Mouse (Mus musculus) heart, adult 18-20 months (tissue): ENCODE data around the gene Zscan18. TPM values are rescaled to one million over a fixed set of nuclear protein-coding genes. Genes with fewer than 3 reads are reported as not detected.
A peak's percentile ranks its signal among the peaks of the same experiment; 100 is the strongest.
"Not testable (repeated sequence)": the region's sequence is repeated elsewhere in the genome, so short reads cannot be mapped to it uniquely, and the experiment has no call there.

ENCODE experiments used
- DNase-seq, 2 experiments: peaks; one replicate each; pipeline ENCODE4 v3.0.0; 2021 to 2022; ENCODE audit warnings: mixed read lengths in 1 of 2
- long read RNA-seq, 2 experiments: library from polyadenylated mRNA; stranded (forward); transcript quantifications; one replicate each; pipeline ENCODE4 v2.0.0; 2021
- total RNA-seq, 2 experiments: library from RNA; stranded (reverse); gene quantifications; 2 replicates each; pipeline ENCODE4 v1.2.3; 2021

The Zscan18 gene
- total RNA-seq = 1 to 10 TPM in 1 of 2 experiments, under 1 TPM in 1; 0.80 to 1.1 TPM
- long read RNA-seq, experiment 1 = 0 reads
- long read RNA-seq, experiment 2, partial matches to known transcripts = 0 of 1 reads
- long read RNA-seq, experiment 2, other reads (novel, unspliced or antisense) = 0 of 1 reads

- peak; percentile 69 to 76 for DNase-seq
These were observed at the start of gene Zscan18 for GRCm38 (mm10) chr7:12802866-12803726. Gene Zscan18, minus strand, starts transcription at chr7:12803635.

- no peak for DNase-seq
These were observed 32.3 kb upstream of the Zscan18 start for GRCm38 (mm10) chr7:12835779-12836178.

GRCm38 (mm10) chr7:12835193-12835671 lies 31.8 kb upstream of the Zscan18 start:
- no peak for DNase-seq

GRCm38 (mm10) chr7:12834162-12835120 lies 31.0 kb upstream of the Zscan18 start, which contains the start of gene Zfp110:
Gene Zfp110, plus strand, starts transcription at chr7:12834761.
- peak; percentile 94 to 95 for DNase-seq

- DNase-seq = peak; percentile 93 to 94
These were observed 15.3 kb upstream of the Zscan18 start, which contains the start of gene Zfp329 for GRCm38 (mm10) chr7:12818521-12819295. Gene Zfp329, minus strand, starts transcription at chr7:12818858.

GRCm38 (mm10) chr7:12815566-12815965 lies 12.1 kb upstream of the Zscan18 start:
- no peak for DNase-seq

- DNase-seq = no peak
These were observed 264 bp upstream of the Zscan18 start for GRCm38 (mm10) chr7:12803727-12804071.

- no peak for DNase-seq
These were observed 3.9 kb downstream of the Zscan18 start for GRCm38 (mm10) chr7:12799554-12799953.

GRCm38 (mm10) chr7:12797971-12798370 lies 5.5 kb downstream of the Zscan18 start:
- no peak for DNase-seq

GRCm38 (mm10) chr7:12792624-12793023 lies 10.8 kb downstream of the Zscan18 start:
- DNase-seq = not testable (repeated sequence)

GRCm38 (mm10) chr7:12788025-12788424 lies 15.4 kb downstream of the Zscan18 start:
- DNase-seq = no peak

GRCm38 (mm10) chr7:12787333-12787732 lies 16.1 kb downstream of the Zscan18 start:
- DNase-seq = no peak

GRCm38 (mm10) chr7:12780151-12780830 lies 23.1 kb downstream of the Zscan18 start:
- peak; percentile 69 to 71 for DNase-seq

GRCm38 (mm10) chr7:12779782-12780150 lies 23.7 kb downstream of the Zscan18 start:
- no peak for DNase-seq

GRCm38 (mm10) chr7:12779141-12779540 lies 24.3 kb downstream of the Zscan18 start:
- no peak for DNase-seq

GRCm38 (mm10) chr7:12774606-12775005 lies 28.8 kb downstream of the Zscan18 start:
- DNase-seq = peak; percentile 57 to 61

- DNase-seq = peak in 1 of 2 experiments; percentile 3
These were observed 29.3 kb downstream of the Zscan18 start for GRCm38 (mm10) chr7:12774111-12774510.

GRCm38 (mm10) chr7:12749431-12750198 lies 53.8 kb downstream of the Zscan18 start:
- no peak for DNase-seq

- no peak for DNase-seq
These were observed 68.5 kb downstream of the Zscan18 start, which contains the start of gene Vmn2r56 for GRCm38 (mm10) chr7:12734904-12735303. Gene Vmn2r56, minus strand, starts transcription at chr7:12735004.
